Mouse (Mus musculus): ENCODE measurements around the gene Gm20715.

Gene Gm20715

GRCm38 (mm10) chr7:6369460-6369859 is 40.6 kb upstream of the Gm20715 start:
- no peak for TF ChIP-seq CTCF (conservative IDR thresholded peaks at IDR 0.05; ENCODE audit: low read length)
- no peak for TF ChIP-seq POU5F1 (IDR thresholded peaks at IDR 0.05; ENCODE audit: borderline replicate concordance, low read length)
- no peak for TF ChIP-seq NANOG (IDR thresholded peaks at IDR 0.05; ENCODE audit: borderline replicate concordance, low read length)
- H3K4me3 ChIP-seq (replicated peaks; ENCODE audit: low read length): no peak overlapping the region
- no peaks in the 10 kb centered on the region for H3K9me3 ChIP-seq (ENCODE audit: low read length)
- peaks cover 53% of the 10 kb centered on the region for H3K4me1 ChIP-seq (replicated peaks; ENCODE audit: low read depth, low read length)
- H3K27me3 ChIP-seq (ENCODE audit: insufficient read depth, low read length): no peaks in the 10 kb centered on the region
- peaks cover 3% of the 10 kb centered on the region; the same call in 1 of the 2 replicates for H3K36me3 ChIP-seq (ENCODE audit: insufficient read depth, low read length)

DNA sequence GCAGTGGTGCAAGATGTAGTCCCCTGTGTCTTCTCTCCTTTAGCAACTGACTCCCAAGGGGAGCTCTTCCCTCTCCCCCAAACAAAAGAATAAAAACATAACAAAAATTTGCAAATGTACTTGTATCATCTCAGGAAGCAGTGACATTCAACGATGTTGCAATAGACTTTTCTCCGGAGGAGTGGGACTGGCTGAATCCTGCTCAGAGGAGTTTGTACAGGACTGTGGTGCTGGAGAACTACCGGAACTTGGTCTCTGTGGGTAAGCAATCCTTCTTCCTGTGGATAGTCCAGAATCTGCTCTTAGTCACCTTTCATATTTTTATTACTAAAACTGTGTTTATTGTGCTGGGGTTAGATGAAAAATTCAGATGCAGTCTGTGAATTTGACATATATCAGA is 37.1 kb upstream of the Gm20715 start:
- H3K4me3 ChIP-seq (replicated peaks; ENCODE audit: low read length): no peak overlapping the region
- no peak for TF ChIP-seq POU5F1 (IDR thresholded peaks at IDR 0.05; ENCODE audit: borderline replicate concordance, low read length)
- TF ChIP-seq CTCF (conservative IDR thresholded peaks at IDR 0.05; ENCODE audit: low read length): no peak
- TF ChIP-seq NANOG (IDR thresholded peaks at IDR 0.05; ENCODE audit: borderline replicate concordance, low read length): no peak
- no peaks in the 10 kb centered on the region for H3K27me3 ChIP-seq (ENCODE audit: insufficient read depth, low read length)
- H3K36me3 ChIP-seq (ENCODE audit: insufficient read depth, low read length): peaks cover 5% of the 10 kb centered on the region
- H3K4me1 ChIP-seq (replicated peaks; ENCODE audit: low read depth, low read length): peaks cover 23% of the 10 kb centered on the region
- H3K9me3 ChIP-seq (ENCODE audit: low read length): no peaks in the 10 kb centered on the region

GRCm38 (mm10) chr7:6378441-6378840 is 31.6 kb upstream of the Gm20715 start:
- TF ChIP-seq CTCF (conservative IDR thresholded peaks at IDR 0.05; ENCODE audit: low read length): no peak
- no peak for TF ChIP-seq POU5F1 (IDR thresholded peaks at IDR 0.05; ENCODE audit: borderline replicate concordance, low read length)
- no peak for TF ChIP-seq NANOG (IDR thresholded peaks at IDR 0.05; ENCODE audit: borderline replicate concordance, low read length)
- Histone ChIP-seq H3K27me3 (ENCODE audit: insufficient read depth, low read length) (0 out of 2 replicates have a peak, but pooled peaks cover 1% of the 10 kb centered on the region), H3K9me3 (ENCODE audit: low read length) (no peaks in the 10 kb centered on the region), H3K4me1 (replicated peaks; ENCODE audit: low read depth, low read length) (peaks cover 11% of the 10 kb centered on the region), H3K36me3 (ENCODE audit: insufficient read depth, low read length) (peaks cover 21% of the 10 kb centered on the region), H3K4me3 (replicated peaks; ENCODE audit: low read length) (no peak overlapping the region)

DNA sequence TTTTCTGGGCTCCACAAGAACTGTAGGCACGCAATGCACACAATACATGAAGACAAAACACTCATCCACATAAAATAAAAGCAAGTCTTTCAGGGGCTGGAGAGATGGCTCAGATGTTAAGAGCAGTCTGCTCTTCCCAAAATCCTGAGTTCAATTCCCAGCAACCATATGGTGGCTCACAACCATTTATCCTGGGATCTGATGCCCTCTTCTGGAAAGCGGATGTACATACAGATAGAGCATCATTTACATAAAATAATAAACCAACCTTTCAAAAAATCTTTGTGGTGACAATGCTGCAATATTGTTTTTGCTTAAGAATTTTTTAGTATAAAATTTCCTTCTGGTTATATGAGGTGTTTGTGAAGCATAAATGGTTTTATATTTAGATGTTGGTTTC is 28.6 kb upstream of the Gm20715 start:
- peaks cover 21% of the 10 kb centered on the region for H3K36me3 ChIP-seq (ENCODE audit: insufficient read depth, low read length)
- H3K27me3 ChIP-seq (ENCODE audit: insufficient read depth, low read length): peaks cover 18% of the 10 kb centered on the region
- H3K9me3 ChIP-seq (ENCODE audit: low read length): no peaks in the 10 kb centered on the region
- no peak overlapping the region for H3K4me3 ChIP-seq (replicated peaks; ENCODE audit: low read length)
- H3K4me1 ChIP-seq (replicated peaks; ENCODE audit: low read depth, low read length): peaks cover 16% of the 10 kb centered on the region
- TF ChIP-seq NANOG (IDR thresholded peaks at IDR 0.05; ENCODE audit: borderline replicate concordance, low read length) (no peak), POU5F1 (IDR thresholded peaks at IDR 0.05; ENCODE audit: borderline replicate concordance, low read length) (no peak), CTCF (conservative IDR thresholded peaks at IDR 0.05; ENCODE audit: low read length) (no peak; the same call in none of the 2 replicates)

DNA sequence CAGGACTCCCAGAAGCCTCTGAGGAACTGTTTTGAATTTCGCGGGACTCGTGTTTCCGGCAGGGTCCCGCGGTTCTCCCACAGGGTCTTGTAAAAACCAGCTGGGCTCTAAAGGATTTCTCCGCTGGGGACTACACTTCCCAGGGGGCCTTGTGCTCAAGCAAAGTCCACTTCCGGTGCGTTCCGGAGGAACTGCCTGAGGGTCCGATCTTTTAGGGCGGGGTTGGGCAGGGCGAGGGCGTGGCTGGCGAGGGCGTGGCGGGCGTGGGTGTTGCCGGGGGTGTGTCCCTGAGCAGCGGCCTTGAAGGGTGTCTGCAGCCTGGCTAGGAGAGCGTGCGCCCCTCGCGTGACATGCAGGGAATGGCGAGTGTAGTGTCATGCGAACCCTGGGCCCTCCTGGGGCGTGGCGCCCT is 27.0 kb upstream of the Gm20715 start, which contains the start of gene Zfp28:
Gene Zfp28 (plus strand): TSS at position 252 of the 412 bp plus-strand sequence.
- TF ChIP-seq NANOG (IDR thresholded peaks at IDR 0.05; ENCODE audit: borderline replicate concordance, low read length) (no peak), CTCF (conservative IDR thresholded peaks at IDR 0.05; ENCODE audit: low read length) (no peak), POU5F1 (IDR thresholded peaks at IDR 0.05; ENCODE audit: borderline replicate concordance, low read length) (no peak)
- Histone ChIP-seq H3K36me3 (ENCODE audit: insufficient read depth, low read length) (peaks cover 18% of the 10 kb centered on the region), H3K4me3 (replicated peaks; ENCODE audit: low read length) (peak within 1 kb of the TSS; percentile 86), H3K27me3 (ENCODE audit: insufficient read depth, low read length) (peaks cover 18% of the 10 kb centered on the region), H3K9me3 (ENCODE audit: low read length) (0 out of 2 replicates have a peak, but pooled peaks cover 4% of the 10 kb centered on the region), H3K4me1 (replicated peaks; ENCODE audit: low read depth, low read length) (peaks cover 16% of the 10 kb centered on the region)

- Histone ChIP-seq H3K27me3 (ENCODE audit: insufficient read depth, low read length) (peaks cover 18% of the 10 kb centered on the region), H3K4me1 (replicated peaks; ENCODE audit: low read depth, low read length) (peaks cover 20% of the 10 kb centered on the region), H3K9me3 (ENCODE audit: low read length) (0 out of 2 replicates have a peak, but pooled peaks cover 4% of the 10 kb centered on the region), H3K4me3 (replicated peaks; ENCODE audit: low read length) (peak overlapping the region; percentile 86), H3K36me3 (ENCODE audit: insufficient read depth, low read length) (peaks cover 11% of the 10 kb centered on the region)
- no peak for TF ChIP-seq POU5F1 (IDR thresholded peaks at IDR 0.05; ENCODE audit: borderline replicate concordance, low read length)
- no peak for TF ChIP-seq CTCF (conservative IDR thresholded peaks at IDR 0.05; ENCODE audit: low read length)
- TF ChIP-seq NANOG (IDR thresholded peaks at IDR 0.05; ENCODE audit: borderline replicate concordance, low read length): no peak
Measured at GRCm38 (mm10) chr7:6384011-6384410, 26.1 kb upstream of the Gm20715 start.

GRCm38 (mm10) chr7:6386995-6387394 is 23.1 kb upstream of the Gm20715 start:
- Histone ChIP-seq H3K36me3 (ENCODE audit: insufficient read depth, low read length) (0 out of 2 replicates have a peak, but pooled peaks cover 3% of the 10 kb centered on the region), H3K4me3 (replicated peaks; ENCODE audit: low read length) (no peak overlapping the region), H3K9me3 (ENCODE audit: low read length) (0 out of 2 replicates have a peak, but pooled peaks cover 4% of the 10 kb centered on the region), H3K4me1 (replicated peaks; ENCODE audit: low read depth, low read length) (peaks cover 24% of the 10 kb centered on the region), H3K27me3 (ENCODE audit: insufficient read depth, low read length) (peaks cover 18% of the 10 kb centered on the region)
- TF ChIP-seq NANOG (IDR thresholded peaks at IDR 0.05; ENCODE audit: borderline replicate concordance, low read length): no peak

GRCm38 (mm10) chr7:6388971-6389370 is 21.1 kb upstream of the Gm20715 start:
- Histone ChIP-seq H3K4me1 (replicated peaks; ENCODE audit: low read depth, low read length) (peaks cover 20% of the 10 kb centered on the region), H3K9me3 (ENCODE audit: low read length) (0 out of 2 replicates have a peak, but pooled peaks cover 4% of the 10 kb centered on the region), H3K36me3 (ENCODE audit: insufficient read depth, low read length) (peaks cover 3% of the 10 kb centered on the region; the same call in 1 of the 2 replicates), H3K27me3 (ENCODE audit: insufficient read depth, low read length) (peaks cover 12% of the 10 kb centered on the region; the same call in 1 of the 2 replicates), H3K4me3 (replicated peaks; ENCODE audit: low read length) (no peak overlapping the region)
- TF ChIP-seq POU5F1 (IDR thresholded peaks at IDR 0.05; ENCODE audit: borderline replicate concordance, low read length): no peak
- TF ChIP-seq NANOG (IDR thresholded peaks at IDR 0.05; ENCODE audit: borderline replicate concordance, low read length): no peak
- no peak for TF ChIP-seq CTCF (conservative IDR thresholded peaks at IDR 0.05; ENCODE audit: low read length)

DNA sequence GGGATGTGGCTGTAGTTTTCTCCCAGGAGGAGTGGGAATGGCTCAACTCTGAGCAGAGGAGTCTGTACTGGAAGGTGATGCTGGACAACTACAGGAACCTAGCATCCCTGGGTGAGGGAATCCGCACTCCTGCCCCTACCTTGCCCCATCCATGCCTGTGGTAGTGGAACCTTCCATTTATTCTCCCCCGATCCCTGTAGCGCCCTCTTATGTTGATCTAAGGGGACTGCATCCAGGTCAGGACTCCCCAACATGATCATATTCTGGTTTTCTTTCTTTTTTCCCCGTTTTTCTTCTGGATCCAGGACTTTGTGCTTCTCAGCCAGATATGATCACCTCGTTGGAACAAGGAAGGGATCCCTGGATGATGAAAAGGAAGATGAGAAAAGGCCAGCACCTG is 20.6 kb upstream of the Gm20715 start:
- Histone ChIP-seq H3K4me3 (replicated peaks; ENCODE audit: low read length) (no peak overlapping the region), H3K4me1 (replicated peaks; ENCODE audit: low read depth, low read length) (peaks cover 19% of the 10 kb centered on the region), H3K27me3 (ENCODE audit: insufficient read depth, low read length) (peaks cover 8% of the 10 kb centered on the region; the same call in 1 of the 2 replicates), H3K36me3 (ENCODE audit: insufficient read depth, low read length) (peaks cover 4% of the 10 kb centered on the region; the same call in 1 of the 2 replicates), H3K9me3 (ENCODE audit: low read length) (0 out of 2 replicates have a peak, but pooled peaks cover 4% of the 10 kb centered on the region)
- TF ChIP-seq POU5F1 (IDR thresholded peaks at IDR 0.05; ENCODE audit: borderline replicate concordance, low read length): no peak
- peak; percentile 67 for TF ChIP-seq CTCF (conservative IDR thresholded peaks at IDR 0.05; ENCODE audit: low read length)
- no peak for TF ChIP-seq NANOG (IDR thresholded peaks at IDR 0.05; ENCODE audit: borderline replicate concordance, low read length)

Data from E14TG2a.4 (cell line).